Comparison of ENCODE assay signal across 11 mouse cellular contexts in genomic region chr6:99375376-99375775, GRCm38 (mm10).
A peak's percentile ranks its signal among the peaks of the same experiment; 100 is the strongest.
DNase-seq lines count a peak whose midpoint lies in the region; ATAC-seq and TF ChIP-seq lines count a peak whose summit lies in the region.
"Had no signal": no experiment of that assay in that cellular context is flagged by ENCODE, and none has a peak within 500 bp of the region (broad histone marks: within the 10 kb centered on the region; RNA-seq: fewer than 3 reads in every experiment).

No protein-coding gene starts in this region.

- no peak for ATAC-seq in embryonic facial prominence, embryonic 13.5 days (ENCODE audit: insufficient number of reproducible peaks, insufficient read depth, low FRiP score, low TSS enrichment, low read depth)
- no peak for ATAC-seq in liver, postnatal 0 days
- no peak for ATAC-seq in liver, embryonic 12.5 days
- peak; percentile 37; the same call in 1 of the 2 replicates for ATAC-seq in forebrain, embryonic 14.5 days
- peak; percentile 24 for ATAC-seq in megakaryocyte progenitor cell, adult 5-6 weeks (replicated peaks; ENCODE audit: poor library complexity)
- no peak for ATAC-seq in kidney, embryonic 15.5 days (replicated peaks; ENCODE audit: low FRiP score)

- no peak for DNase-seq in embryonic facial prominence, embryonic 10.5 days (ENCODE audit: low spot score)
- no peak for DNase-seq in liver, postnatal 0 days
- no peak for DNase-seq in forebrain, embryonic 14.5 days (ENCODE audit: low spot score)
- DNase-seq in cerebellum, adult 9-10 months = no peak
- DNase-seq: adrenal gland, postnatal 25 days had no signal

- TF ChIP-seq EP300 in liver, postnatal 0 days (IDR thresholded peaks at IDR 0.05; ENCODE audit: low read depth) = no peak

- H3K4me1 ChIP-seq in embryonic facial prominence, embryonic 13.5 days = peaks cover 30% of the 10 kb centered on the region
- H3K4me1 ChIP-seq in embryonic facial prominence, embryonic 10.5 days = peaks cover 46% of the 10 kb centered on the region
- peaks cover 15% of the 10 kb centered on the region for H3K4me1 ChIP-seq in liver, postnatal 0 days (ENCODE audit: insufficient read depth)
- H3K4me1 ChIP-seq in liver, embryonic 12.5 days = peaks cover 14% of the 10 kb centered on the region
- H3K4me1 ChIP-seq in forebrain, embryonic 14.5 days (ENCODE audit: control insufficient read depth, insufficient read depth, low read length) = peaks cover 28% of the 10 kb centered on the region
- H3K4me1 ChIP-seq in kidney, embryonic 15.5 days = peaks cover 63% of the 10 kb centered on the region

- peak overlapping the region; percentile 17; the same call in 1 of the 2 replicates for H3K27ac ChIP-seq in embryonic facial prominence, embryonic 13.5 days
- H3K27ac ChIP-seq in embryonic facial prominence, embryonic 10.5 days (replicated peaks) = no peak overlapping the region; the same call in 1 of the 2 replicates
- peak overlapping the region; percentile 30; the same call in 1 of the 2 replicates for H3K27ac ChIP-seq in liver, postnatal 0 days (ENCODE audit: low read depth)
- H3K27ac ChIP-seq in liver, embryonic 12.5 days = no peak overlapping the region
- H3K27ac ChIP-seq in forebrain, embryonic 14.5 days (ENCODE audit: low read depth, low read length) = no peak overlapping the region
- no peak overlapping the region for H3K27ac ChIP-seq in kidney, embryonic 15.5 days
- H3K27ac ChIP-seq: macrophage; neural tube, embryonic 12.5 days had no signal

- H3K4me2 ChIP-seq in embryonic facial prominence, embryonic 13.5 days = no peak overlapping the region
- no peak overlapping the region for H3K4me2 ChIP-seq in liver, postnatal 0 days (ENCODE audit: low read depth, low read length)
- no peak overlapping the region for H3K4me2 ChIP-seq in liver, embryonic 12.5 days
- no peak overlapping the region for H3K4me2 ChIP-seq in forebrain, embryonic 14.5 days (ENCODE audit: low read length)
- H3K4me2 ChIP-seq in kidney, embryonic 15.5 days = no peak overlapping the region
- H3K4me2 ChIP-seq: neural tube, embryonic 12.5 days had no signal

- no peaks in the 10 kb centered on the region for H3K36me3 ChIP-seq in embryonic facial prominence, embryonic 13.5 days
- peaks cover 10% of the 10 kb centered on the region; the same call in 1 of the 2 replicates for H3K36me3 ChIP-seq in embryonic facial prominence, embryonic 10.5 days (replicated peaks)
- no peaks in the 10 kb centered on the region for H3K36me3 ChIP-seq in liver, postnatal 0 days (replicated peaks; ENCODE audit: insufficient read depth, low read length)
- H3K36me3 ChIP-seq in liver, embryonic 12.5 days = no peaks in the 10 kb centered on the region
- no peaks in the 10 kb centered on the region for H3K36me3 ChIP-seq in forebrain, embryonic 14.5 days (ENCODE audit: control insufficient read depth, insufficient read depth, low read length)
- H3K36me3 ChIP-seq in kidney, embryonic 15.5 days = no peaks in the 10 kb centered on the region
- H3K36me3 ChIP-seq: neural tube, embryonic 12.5 days had no signal

- no peak overlapping the region for H3K4me3 ChIP-seq in embryonic facial prominence, embryonic 13.5 days
- no peak overlapping the region for H3K4me3 ChIP-seq in embryonic facial prominence, embryonic 10.5 days
- H3K4me3 ChIP-seq in liver, postnatal 0 days (ENCODE audit: low read depth, low read length) = no peak overlapping the region
- H3K4me3 ChIP-seq in liver, embryonic 12.5 days = no peak overlapping the region
- H3K4me3 ChIP-seq in forebrain, embryonic 14.5 days (ENCODE audit: low read depth, low read length) = no peak overlapping the region
- H3K4me3 ChIP-seq in kidney, embryonic 15.5 days (replicated peaks) = no peak overlapping the region
- H3K4me3 ChIP-seq: neural tube, embryonic 12.5 days had no signal

- 79% methylated on average over 4 of the region's 4 CpGs for WGBS in embryonic facial prominence, embryonic 13.5 days
- 84% methylated on average over 4 of the region's 4 CpGs for WGBS in embryonic facial prominence, embryonic 10.5 days
- 53% methylated on average over 4 of the region's 4 CpGs for WGBS in liver, postnatal 0 days (ENCODE audit: insufficient replicate concordance)
- WGBS in liver, embryonic 12.5 days (ENCODE audit: insufficient replicate concordance) = 72% methylated on average over 4 of the region's 4 CpGs
- WGBS in forebrain, embryonic 14.5 days = 81% methylated on average over 4 of the region's 4 CpGs
- 30% methylated on average over 4 of the region's 4 CpGs for WGBS in kidney, embryonic 15.5 days

- no peak overlapping the region for H3K9ac ChIP-seq in embryonic facial prominence, embryonic 13.5 days
- no peak overlapping the region for H3K9ac ChIP-seq in liver, postnatal 0 days (replicated peaks)
- H3K9ac ChIP-seq in liver, embryonic 12.5 days = no peak overlapping the region
- no peak overlapping the region for H3K9ac ChIP-seq in forebrain, embryonic 14.5 days (ENCODE audit: low read length)
- no peak overlapping the region for H3K9ac ChIP-seq in kidney, embryonic 15.5 days
- H3K9ac ChIP-seq: neural tube, embryonic 12.5 days had no signal

- no peaks in the 10 kb centered on the region for H3K27me3 ChIP-seq in embryonic facial prominence, embryonic 13.5 days
- no peaks in the 10 kb centered on the region for H3K27me3 ChIP-seq in embryonic facial prominence, embryonic 10.5 days (replicated peaks; ENCODE audit: low read depth, poor library complexity, severe bottlenecking)
- H3K27me3 ChIP-seq in liver, postnatal 0 days (ENCODE audit: insufficient read depth, low read length) = no peaks in the 10 kb centered on the region
- no peaks in the 10 kb centered on the region for H3K27me3 ChIP-seq in liver, embryonic 12.5 days (replicated peaks)
- no peaks in the 10 kb centered on the region for H3K27me3 ChIP-seq in forebrain, embryonic 14.5 days (replicated peaks; ENCODE audit: control insufficient read depth, insufficient read depth, low read length)
- peaks cover 4% of the 10 kb centered on the region; the same call in 1 of the 2 replicates for H3K27me3 ChIP-seq in kidney, embryonic 15.5 days
- H3K27me3 ChIP-seq: neural tube, embryonic 12.5 days had no signal

- no peaks in the 10 kb centered on the region for H3K9me3 ChIP-seq in embryonic facial prominence, embryonic 13.5 days
- no peaks in the 10 kb centered on the region for H3K9me3 ChIP-seq in embryonic facial prominence, embryonic 10.5 days
- no peaks in the 10 kb centered on the region for H3K9me3 ChIP-seq in liver, postnatal 0 days (ENCODE audit: low read length)
- H3K9me3 ChIP-seq in liver, embryonic 12.5 days (replicated peaks) = no peaks in the 10 kb centered on the region
- H3K9me3 ChIP-seq in forebrain, embryonic 14.5 days (replicated peaks; ENCODE audit: control insufficient read depth, low read length) = no peaks in the 10 kb centered on the region
- H3K9me3 ChIP-seq in kidney, embryonic 15.5 days (replicated peaks) = no peaks in the 10 kb centered on the region
- H3K9me3 ChIP-seq: neural tube, embryonic 12.5 days had no signal

- TF ChIP-seq CTCF in liver, postnatal 0 days (IDR thresholded peaks at IDR 0.05; ENCODE audit: low read depth) = no peak

Comparison
In these comparisons a context has a peak if more than half of its experiments do, and no peak if none do; other contexts are left out.
1. H3K27ac ChIP-seq: peak in embryonic facial prominence, embryonic 13.5 days (single experiment) and liver, postnatal 0 days (single experiment); none in embryonic facial prominence, embryonic 10.5 days (single experiment), liver, embryonic 12.5 days (single experiment), forebrain, embryonic 14.5 days (single experiment) and kidney, embryonic 15.5 days (single experiment).
2. ATAC-seq: peak in forebrain, embryonic 14.5 days (single experiment) and megakaryocyte progenitor cell, adult 5-6 weeks (single experiment); none in embryonic facial prominence, embryonic 13.5 days (single experiment), liver, postnatal 0 days (single experiment), liver, embryonic 12.5 days (single experiment) and kidney, embryonic 15.5 days (single experiment).